Mouse (Mus musculus): ENCODE results near the gene Grid1. TPM values are rescaled to one million over a fixed set of nuclear protein-coding genes. Genes with fewer than 3 reads are reported as not detected.

Gene Grid1
- polyA plus RNA-seq, 1 experiment = 22.3 TPM

DNA sequence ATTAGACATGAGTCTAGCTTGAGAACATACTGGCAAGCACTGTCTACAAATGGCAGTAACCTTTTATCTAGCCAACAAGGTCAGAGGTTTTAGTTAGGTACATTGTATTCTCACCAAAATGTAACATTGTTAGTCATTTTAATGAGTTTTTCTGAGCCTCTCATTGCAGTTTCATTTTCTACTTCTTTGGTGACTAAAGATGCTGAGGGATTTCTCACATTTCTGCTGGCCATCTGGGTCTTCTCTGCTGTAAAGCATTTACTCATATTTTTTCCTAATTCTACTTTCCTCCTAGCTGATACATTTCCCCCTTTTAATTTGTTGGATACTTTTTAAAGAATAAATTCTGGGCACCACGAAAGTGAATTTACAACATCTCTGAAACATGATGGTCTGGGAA, 365.5 kb downstream of the Grid1 start:
- H3K27ac ChIP-seq (ENCODE audit: insufficient read depth, low read length) = no peak overlapping the region
- H3K4me3 ChIP-seq (ENCODE audit: insufficient read depth, low read length) = no peak overlapping the region
- no peak for TF ChIP-seq POLR2A (IDR thresholded peaks at IDR 0.05; ENCODE audit: extremely low read depth, insufficient read depth, low read length)
- no peak for TF ChIP-seq CTCF (IDR thresholded peaks at IDR 0.05; ENCODE audit: extremely low read depth, insufficient read depth, low read length)
- H3K4me1 ChIP-seq (ENCODE audit: control insufficient read depth, insufficient read depth, low read length) = no peaks in the 10 kb centered on the region

DNA sequence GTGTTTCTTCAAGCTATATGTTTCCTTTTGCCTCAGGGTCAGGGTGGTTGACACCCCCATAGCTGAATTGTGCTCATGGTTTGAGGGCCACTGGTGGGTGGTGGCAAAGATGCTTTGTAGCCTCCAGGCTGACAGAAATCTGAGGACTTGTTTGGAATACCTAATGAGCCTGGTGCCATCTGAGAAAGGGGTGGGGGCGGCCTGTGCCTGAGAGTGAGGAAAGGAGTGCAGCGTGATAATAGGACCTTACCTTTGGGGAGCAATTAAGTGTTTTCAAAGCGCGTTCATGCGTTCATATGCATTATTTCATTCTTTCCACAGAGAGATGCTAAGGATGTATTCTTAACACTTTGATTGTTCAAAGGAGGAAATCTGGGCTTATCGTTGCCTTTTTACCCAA, 372.3 kb downstream of the Grid1 start:
- TF ChIP-seq CTCF (IDR thresholded peaks at IDR 0.05; ENCODE audit: extremely low read depth, insufficient read depth, low read length) (no peak), POLR2A (IDR thresholded peaks at IDR 0.05; ENCODE audit: extremely low read depth, insufficient read depth, low read length) (no peak)
- H3K4me1 ChIP-seq (ENCODE audit: control insufficient read depth, insufficient read depth, low read length) = 0 out of 2 replicates have a peak, but pooled peaks cover 2% of the 10 kb centered on the region
- H3K4me3 ChIP-seq (ENCODE audit: insufficient read depth, low read length) = no peak overlapping the region
- H3K27ac ChIP-seq (ENCODE audit: insufficient read depth, low read length) = no peak overlapping the region

DNA sequence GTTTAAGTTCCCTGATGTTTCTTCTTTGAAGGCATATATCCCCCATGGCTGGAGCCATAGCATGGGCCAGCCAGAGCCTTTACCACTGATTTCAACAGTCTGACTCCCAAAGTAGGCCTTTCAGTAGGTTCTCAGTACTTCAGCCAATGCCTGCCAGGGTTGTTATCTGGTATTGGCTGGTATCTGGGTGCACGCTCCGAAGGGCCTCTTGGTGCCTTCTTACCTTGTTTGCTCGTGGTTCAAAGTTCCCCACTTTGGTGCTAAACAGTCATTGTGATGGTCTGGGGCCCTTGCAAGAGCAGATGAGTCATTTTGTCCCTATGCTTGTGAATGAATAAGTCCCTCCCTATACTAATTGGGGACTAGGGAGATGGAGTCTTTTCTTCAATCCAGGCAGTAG, 377.5 kb downstream of the Grid1 start:
- no peak overlapping the region for H3K27ac ChIP-seq (ENCODE audit: insufficient read depth, low read length)
- no peak overlapping the region for H3K4me3 ChIP-seq (ENCODE audit: insufficient read depth, low read length)
- TF ChIP-seq POLR2A (IDR thresholded peaks at IDR 0.05; ENCODE audit: extremely low read depth, insufficient read depth, low read length) = no peak
- no peak for TF ChIP-seq CTCF (IDR thresholded peaks at IDR 0.05; ENCODE audit: extremely low read depth, insufficient read depth, low read length)
- peaks cover 2% of the 10 kb centered on the region; the same call in 1 of the 2 replicates for H3K4me1 ChIP-seq (ENCODE audit: control insufficient read depth, insufficient read depth, low read length)

DNA sequence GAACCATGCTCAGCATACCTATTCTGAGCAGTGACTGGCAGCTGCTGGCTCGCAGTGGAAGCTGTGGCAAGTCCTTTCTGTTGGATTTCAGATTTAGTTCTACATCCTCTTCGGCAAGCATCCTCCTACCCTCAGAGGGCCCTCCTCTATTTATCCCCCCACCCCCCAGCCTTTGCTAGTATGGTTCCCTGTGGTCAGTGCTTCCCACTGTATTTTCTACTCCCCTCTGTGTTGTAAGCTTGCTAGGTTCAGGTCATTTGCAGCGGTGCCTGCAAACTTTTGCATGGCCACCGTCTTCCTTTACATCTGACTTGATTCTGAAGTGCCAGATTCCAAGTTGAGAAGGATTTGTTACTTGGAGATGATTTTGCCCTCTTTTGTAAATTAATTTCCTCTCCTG, 378.5 kb downstream of the Grid1 start:
- TF ChIP-seq CTCF (IDR thresholded peaks at IDR 0.05; ENCODE audit: extremely low read depth, insufficient read depth, low read length) (no peak), POLR2A (IDR thresholded peaks at IDR 0.05; ENCODE audit: extremely low read depth, insufficient read depth, low read length) (no peak)

DNA sequence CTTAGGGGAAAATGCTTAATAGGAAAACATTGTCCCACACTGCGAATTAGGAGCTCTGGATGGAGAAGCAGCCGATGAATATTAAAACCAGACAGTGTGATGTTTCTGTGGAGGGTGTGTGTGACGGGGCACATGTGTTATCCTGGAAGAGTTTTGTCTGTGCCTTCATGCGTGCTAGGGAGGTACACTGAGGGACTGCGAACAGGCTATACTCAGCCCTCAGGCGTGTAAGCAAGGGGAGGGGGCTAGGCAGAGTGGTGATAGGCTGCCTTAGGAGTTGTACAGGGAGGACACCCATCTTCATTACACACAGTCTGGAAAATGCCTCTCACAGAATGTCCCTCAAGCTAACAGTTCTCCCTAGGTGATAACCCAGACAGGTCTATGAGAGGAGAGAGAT, 379.0 kb downstream of the Grid1 start:
- H3K4me3 ChIP-seq (ENCODE audit: insufficient read depth, low read length) = no peak overlapping the region
- no peak overlapping the region for H3K27ac ChIP-seq (ENCODE audit: insufficient read depth, low read length)
- no peak for TF ChIP-seq CTCF (IDR thresholded peaks at IDR 0.05; ENCODE audit: extremely low read depth, insufficient read depth, low read length)
- TF ChIP-seq POLR2A (IDR thresholded peaks at IDR 0.05; ENCODE audit: extremely low read depth, insufficient read depth, low read length) = no peak
- H3K4me1 ChIP-seq (ENCODE audit: control insufficient read depth, insufficient read depth, low read length) = peaks cover 2% of the 10 kb centered on the region; the same call in 1 of the 2 replicates

More for the DNA sequence above, 378.5 kb downstream of the Grid1 start:
- Histone ChIP-seq H3K4me1 (ENCODE audit: control insufficient read depth, insufficient read depth, low read length) (peaks cover 2% of the 10 kb centered on the region; the same call in 1 of the 2 replicates), H3K27ac (ENCODE audit: insufficient read depth, low read length) (no peak overlapping the region), H3K4me3 (ENCODE audit: insufficient read depth, low read length) (no peak overlapping the region)

DNA sequence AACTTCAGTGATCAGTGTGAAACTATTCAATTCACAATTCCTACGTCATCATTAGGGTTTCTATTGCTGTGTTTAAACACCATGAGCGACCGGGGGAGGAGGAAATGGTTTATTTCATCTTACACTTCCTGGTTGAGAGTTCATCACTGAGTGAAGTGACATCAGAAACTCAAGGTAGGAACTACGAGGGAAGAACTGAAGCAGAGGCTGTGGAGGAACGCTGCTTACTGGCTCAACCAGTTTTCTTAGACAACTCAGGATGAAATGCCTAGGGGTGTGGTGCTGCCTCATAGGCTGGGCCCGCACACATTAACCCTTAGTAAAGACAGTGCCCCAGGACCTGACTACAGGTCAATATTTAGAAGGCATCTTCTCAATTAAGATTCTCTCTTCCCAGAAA, 389.5 kb downstream of the Grid1 start:
- Histone ChIP-seq H3K4me3 (ENCODE audit: insufficient read depth, low read length) (no peak overlapping the region), H3K4me1 (ENCODE audit: control insufficient read depth, insufficient read depth, low read length) (no peaks in the 10 kb centered on the region; the same call in 1 of the 2 replicates), H3K27ac (ENCODE audit: insufficient read depth, low read length) (no peak overlapping the region)
- TF ChIP-seq CTCF (IDR thresholded peaks at IDR 0.05; ENCODE audit: extremely low read depth, insufficient read depth, low read length) (no peak), POLR2A (IDR thresholded peaks at IDR 0.05; ENCODE audit: extremely low read depth, insufficient read depth, low read length) (no peak)

DNA sequence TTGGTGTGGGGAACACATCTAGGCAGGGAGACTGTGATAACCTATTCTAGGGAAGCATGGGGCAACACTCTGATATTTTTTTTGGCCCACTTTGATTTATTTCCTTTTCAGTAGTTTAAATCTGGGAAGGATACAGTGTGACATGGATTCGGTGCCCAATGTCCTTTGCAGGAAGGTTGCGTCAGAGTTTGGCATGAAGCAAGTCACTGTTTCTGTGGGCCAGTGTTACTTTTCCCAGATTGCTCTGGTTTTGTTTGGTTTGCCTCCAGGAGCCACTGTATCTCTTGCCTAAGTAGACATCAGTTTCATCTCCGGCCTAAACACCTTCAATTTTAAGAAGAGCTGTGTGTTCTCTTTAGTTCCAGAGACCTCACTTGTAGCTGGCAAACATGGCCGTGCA, 399.1 kb downstream of the Grid1 start:
- Histone ChIP-seq H3K4me3 (ENCODE audit: insufficient read depth, low read length) (no peak overlapping the region), H3K27ac (ENCODE audit: insufficient read depth, low read length) (no peak overlapping the region), H3K4me1 (ENCODE audit: control insufficient read depth, insufficient read depth, low read length) (no peaks in the 10 kb centered on the region)
- TF ChIP-seq POLR2A (IDR thresholded peaks at IDR 0.05; ENCODE audit: extremely low read depth, insufficient read depth, low read length) = no peak
- no peak for TF ChIP-seq CTCF (IDR thresholded peaks at IDR 0.05; ENCODE audit: extremely low read depth, insufficient read depth, low read length)

DNA sequence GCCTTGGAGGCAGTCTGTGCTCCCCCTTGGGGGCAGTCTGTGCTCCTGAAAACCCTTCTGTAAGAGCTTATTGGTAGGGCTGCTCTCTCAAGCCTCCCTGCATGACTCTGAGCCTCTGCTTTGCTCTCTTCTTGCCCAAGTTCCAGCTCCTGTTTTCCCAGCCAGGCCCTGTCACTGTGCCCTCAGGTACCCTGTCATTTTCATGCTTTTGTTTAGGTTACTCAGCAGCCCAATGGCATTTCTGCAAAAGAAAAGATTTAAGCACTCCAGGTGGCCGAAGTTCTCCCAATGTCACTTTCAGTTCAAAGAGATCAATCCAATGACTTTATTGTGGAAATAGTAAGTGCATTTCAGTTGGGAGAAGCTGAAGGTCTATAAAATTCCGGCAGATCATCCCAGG, 402.3 kb downstream of the Grid1 start:
- no peak overlapping the region for H3K4me3 ChIP-seq (ENCODE audit: insufficient read depth, low read length)
- no peak overlapping the region for H3K27ac ChIP-seq (ENCODE audit: insufficient read depth, low read length)
- no peak for TF ChIP-seq CTCF (IDR thresholded peaks at IDR 0.05; ENCODE audit: extremely low read depth, insufficient read depth, low read length)

DNA sequence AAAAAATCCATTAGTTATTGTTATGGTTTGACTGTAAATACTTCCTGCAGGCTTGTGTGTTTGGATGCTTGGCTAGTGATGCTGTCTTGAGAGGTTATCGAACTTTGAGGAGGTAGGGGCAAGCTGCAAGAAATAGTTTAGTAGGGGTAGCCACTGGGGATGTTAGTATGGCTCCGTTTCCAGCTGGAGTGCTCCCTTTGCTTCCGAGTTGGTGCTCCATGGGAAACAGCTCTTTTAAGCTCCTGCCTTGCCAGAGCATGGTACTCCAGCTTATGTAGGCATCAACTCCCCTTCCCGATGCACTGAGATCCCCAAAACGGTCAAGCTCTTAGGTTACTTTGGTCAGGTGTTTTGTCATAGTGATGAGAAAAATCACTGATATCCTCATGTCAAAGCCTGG, 407.7 kb downstream of the Grid1 start:
- Histone ChIP-seq H3K4me3 (ENCODE audit: insufficient read depth, low read length) (no peak overlapping the region), H3K27ac (ENCODE audit: insufficient read depth, low read length) (no peak overlapping the region), H3K4me1 (ENCODE audit: control insufficient read depth, insufficient read depth, low read length) (no peaks in the 10 kb centered on the region)
- TF ChIP-seq CTCF (IDR thresholded peaks at IDR 0.05; ENCODE audit: extremely low read depth, insufficient read depth, low read length) = no peak
- no peak for TF ChIP-seq POLR2A (IDR thresholded peaks at IDR 0.05; ENCODE audit: extremely low read depth, insufficient read depth, low read length)

More for the DNA sequence above, 402.3 kb downstream of the Grid1 start:
- no peaks in the 10 kb centered on the region for H3K4me1 ChIP-seq (ENCODE audit: control insufficient read depth, insufficient read depth, low read length)

DNA sequence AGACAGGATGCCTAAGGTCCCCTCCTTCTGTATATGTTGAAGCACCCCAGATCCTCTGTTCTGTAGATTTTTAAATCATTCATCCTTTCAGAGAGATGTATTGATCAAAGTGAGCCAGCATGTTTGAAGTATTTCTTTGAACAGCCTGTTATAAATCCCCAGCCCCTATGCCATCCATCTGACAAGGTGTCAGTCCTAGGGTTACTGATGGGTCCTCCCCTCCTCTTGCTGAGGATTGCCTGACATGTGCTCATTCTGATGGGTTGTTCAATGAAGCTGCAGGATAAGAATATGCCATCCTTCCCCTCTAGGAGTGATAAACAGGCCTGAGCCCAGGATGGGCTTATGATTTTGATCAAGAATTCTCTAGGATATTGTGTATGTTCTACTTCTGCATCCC, 411.5 kb downstream of the Grid1 start:
- TF ChIP-seq POLR2A (IDR thresholded peaks at IDR 0.05; ENCODE audit: extremely low read depth, insufficient read depth, low read length) (no peak), CTCF (IDR thresholded peaks at IDR 0.05; ENCODE audit: extremely low read depth, insufficient read depth, low read length) (no peak)
- no peak overlapping the region for H3K27ac ChIP-seq (ENCODE audit: insufficient read depth, low read length)

More for the DNA sequence above, 411.5 kb downstream of the Grid1 start:
- Histone ChIP-seq H3K4me3 (ENCODE audit: insufficient read depth, low read length) (no peak overlapping the region), H3K4me1 (ENCODE audit: control insufficient read depth, insufficient read depth, low read length) (no peaks in the 10 kb centered on the region)

Measured in cortical plate, adult 2 months (tissue).